Mouse (Mus musculus): ENCODE results near the gene Med13.

DNA sequence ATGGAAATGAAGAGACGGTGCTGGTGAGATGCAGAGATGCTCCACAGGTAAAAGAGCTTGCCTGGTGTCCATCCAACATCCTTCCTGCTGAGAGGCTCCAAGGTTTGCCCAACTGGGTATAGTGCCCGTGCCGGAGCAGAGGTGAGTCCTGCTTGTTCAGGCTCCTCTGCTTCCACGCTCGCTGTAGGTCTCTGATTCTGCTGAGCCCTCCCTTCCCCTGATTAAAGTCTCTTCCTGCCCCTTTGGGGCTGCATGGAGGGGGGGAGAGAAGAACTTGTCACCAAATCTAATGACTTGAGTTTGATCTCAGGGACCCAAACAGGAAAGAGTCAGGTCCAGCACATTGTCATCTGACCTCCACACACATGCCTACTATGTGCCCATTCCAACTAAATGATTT, 12.5 kb upstream of the Med13 start:
- no peak for TF ChIP-seq CTCF (IDR thresholded peaks at IDR 0.05; ENCODE audit: low read depth)
- no peak for TF ChIP-seq EP300 (IDR thresholded peaks at IDR 0.05; ENCODE audit: low read depth)
